Mouse (Mus musculus) intestine, postnatal 0 days (tissue): ENCODE measurements around the gene Dolk. TPM values are rescaled to one million over a fixed set of nuclear protein-coding genes. Genes with fewer than 3 reads are reported as not detected.
A peak's percentile ranks its signal among the peaks of the same experiment; 100 is the strongest.

ENCODE experiments used
- ATAC-seq: fragments of 200-750 bp; cut with Nextera tagmentation; 2 replicates; pipeline ENCODE4 v1.8.0; 2017; ENCODE audit warnings: mild to moderate bottlenecking, moderate TSS enrichment, moderate library complexity
- H3K27ac ChIP-seq: fragments of 300-500 bp; sonication (generic); 2 replicates; pipeline ENCODE4 v1.5.1; 2014; ENCODE audit warnings: mild to moderate bottlenecking, low read depth, low read length, moderate library complexity
- H3K27me3 ChIP-seq: fragments of 300-500 bp; sonication (generic); replicated peaks from 2 replicates; pipeline ENCODE4 v1.6.1; 2014; ENCODE audit warnings: low read length, mixed read lengths; ENCODE audit not compliant: control insufficient read depth, insufficient read depth
- H3K36me3 ChIP-seq: fragments of 300-500 bp; sonication (generic); 2 replicates; pipeline ENCODE4 v1.6.1; 2014; ENCODE audit warnings: mild to moderate bottlenecking, moderate library complexity; ENCODE audit not compliant: control insufficient read depth, insufficient read depth
- H3K4me1 ChIP-seq: fragments of 300-500 bp; sonication (generic); replicated peaks from 2 replicates; pipeline ENCODE4 v1.6.1; 2014; ENCODE audit warnings: antibody characterized with exemption, low read length, mixed read lengths; ENCODE audit not compliant: control insufficient read depth, insufficient read depth
- H3K4me2 ChIP-seq: fragments of 300-500 bp; sonication (generic); replicated peaks from 2 replicates; pipeline ENCODE4 v1.6.1; 2014; ENCODE audit warnings: low read depth, mild to moderate bottlenecking, moderate library complexity
- H3K4me3 ChIP-seq: fragments of 300-500 bp; sonication (generic); 2 replicates; pipeline ENCODE4 v1.5.1; 2014; ENCODE audit warnings: low read depth, low read length
- H3K9ac ChIP-seq: fragments of 300-500 bp; sonication (generic); 2 replicates; pipeline ENCODE4 v1.6.1; 2014; ENCODE audit warnings: mild to moderate bottlenecking, low read depth, low read length
- H3K9me3 ChIP-seq: fragments of 300-500 bp; sonication (generic); 2 replicates; pipeline ENCODE4 v1.6.1; 2016; ENCODE audit warnings: mixed run types; ENCODE audit not compliant: control insufficient read depth
- CTCF ChIP-seq: sonication (generic); IDR thresholded peaks from 2 replicates; pipeline ENCODE4 v1.5.1; 2016; ENCODE audit warnings: low read depth, mild to moderate bottlenecking, control low read depth, antibody characterized with exemption, moderate library complexity
- WGBS: fragments of 180-500 bp; shearing (Covaris S2); extraction: QIAGEN DNeasy Blood & Tissue Kit; methylation state at CpG from one replicate; pipeline ENCODE4 v1.1.7; 2014; 5-methylcytosine and 5-hydroxymethylcytosine counted together
- polyA plus RNA-seq: library from polyadenylated mRNA; unstranded; fragments of >200 nt; fragmentation: Nextera tagmentation; extraction: Ambion mirVana; gene quantifications from 2 replicates; pipeline ENCODE4 v1.2.1, GENCODE M21; 2015

Gene Dolk
- polyA plus RNA-seq, 1 experiment from 2014 or later, result 23.7 TPM

- 86% methylated on average over 3 of the region's 3 CpGs for WGBS
- no peak overlapping the region for H3K27ac ChIP-seq
- no peak overlapping the region for H3K4me2 ChIP-seq
- H3K4me3 ChIP-seq, result no peak overlapping the region
- H3K9me3 ChIP-seq, result no peaks in the 10 kb centered on the region
- peaks cover 12% of the 10 kb centered on the region; the same call in 1 of the 2 replicates for H3K4me1 ChIP-seq
- TF ChIP-seq CTCF, result no peak
- H3K36me3 ChIP-seq, result peaks cover 30% of the 10 kb centered on the region
- no peak for ATAC-seq
- H3K27me3 ChIP-seq, result no peaks in the 10 kb centered on the region
- H3K9ac ChIP-seq, result no peak overlapping the region
These were observed 37.0 kb downstream of the Dolk start for GRCm38 (mm10) chr2:30249182-30249581.

DNA sequence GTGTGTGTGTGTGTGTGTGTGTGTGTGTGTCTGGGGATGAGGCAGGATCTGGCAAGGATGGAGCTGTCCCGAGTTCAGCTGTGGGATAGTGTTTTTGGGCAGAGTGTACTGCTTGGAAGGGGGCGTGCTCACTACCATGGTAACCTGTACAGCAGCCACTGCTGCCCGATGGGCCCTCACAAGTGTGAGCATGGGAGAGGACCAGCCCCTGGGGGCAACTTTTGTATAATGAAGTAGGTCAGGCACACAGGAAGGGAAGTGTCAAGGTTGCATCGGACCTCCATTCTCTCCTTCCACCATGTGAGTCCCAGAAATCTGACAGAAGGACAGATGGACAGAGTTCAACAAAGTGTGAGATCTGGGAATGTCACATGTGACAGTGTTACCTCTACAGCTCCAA, 38.5 kb downstream of the Dolk start:
- 77% methylated on average over 4 of the region's 4 CpGs for WGBS
- H3K27me3 ChIP-seq, result no peaks in the 10 kb centered on the region
- no peak overlapping the region for H3K9ac ChIP-seq
- no peak overlapping the region for H3K4me3 ChIP-seq
- H3K4me1 ChIP-seq, result peaks cover 12% of the 10 kb centered on the region
- no peak overlapping the region for H3K27ac ChIP-seq
- peaks cover 40% of the 10 kb centered on the region for H3K36me3 ChIP-seq
- ATAC-seq, result no peak
- no peak overlapping the region for H3K4me2 ChIP-seq
- H3K9me3 ChIP-seq, result no peaks in the 10 kb centered on the region
- TF ChIP-seq CTCF, result no peak

GRCm38 (mm10) chr2:30247036-30247435, 39.1 kb downstream of the Dolk start:
- Histone ChIP-seq H3K9ac (no peak overlapping the region), H3K36me3 (peaks cover 46% of the 10 kb centered on the region), H3K4me1 (peaks cover 11% of the 10 kb centered on the region), H3K4me2 (no peak overlapping the region), H3K9me3 (no peaks in the 10 kb centered on the region), H3K4me3 (no peak overlapping the region), H3K27me3 (no peaks in the 10 kb centered on the region), H3K27ac (no peak overlapping the region)
- no peak for ATAC-seq
- TF ChIP-seq CTCF, result no peak
- 88% methylated on average over 5 of the region's 5 CpGs for WGBS

GRCm38 (mm10) chr2:30244595-30245178, 41.4 kb downstream of the Dolk start:
- Histone ChIP-seq H3K9ac (no peak overlapping the region), H3K27me3 (no peaks in the 10 kb centered on the region), H3K27ac (no peak overlapping the region), H3K4me1 (peaks cover 10% of the 10 kb centered on the region), H3K4me3 (no peak overlapping the region), H3K4me2 (no peak overlapping the region), H3K36me3 (peaks cover 56% of the 10 kb centered on the region), H3K9me3 (no peaks in the 10 kb centered on the region)
- ATAC-seq, result peak; percentile 3; the same call in 1 of the 2 replicates
- 39% methylated on average over 7 of the region's 7 CpGs for WGBS
- TF ChIP-seq CTCF, result no peak

DNA sequence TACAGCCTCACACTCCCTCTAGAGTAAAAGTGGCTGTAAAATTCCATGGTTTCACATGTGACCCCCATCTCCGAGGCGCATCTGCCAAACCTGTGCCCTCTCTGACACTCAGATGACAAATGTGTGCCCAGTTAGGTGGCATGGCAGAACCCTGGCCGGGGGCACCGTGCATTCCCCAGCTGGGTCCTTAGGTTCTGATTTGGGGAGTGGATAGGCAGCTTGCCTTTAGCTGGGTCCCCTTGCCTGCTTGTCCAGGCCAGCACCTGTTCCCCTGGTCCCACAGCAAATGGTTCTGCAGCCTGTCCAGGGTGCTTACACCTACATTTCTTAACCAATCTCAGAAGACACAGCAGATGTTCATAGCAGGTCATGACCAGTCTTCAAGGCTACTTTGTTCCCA, 42.7 kb downstream of the Dolk start:
- ATAC-seq, result no peak
- Histone ChIP-seq H3K27me3 (no peaks in the 10 kb centered on the region), H3K27ac (peak overlapping the region; percentile 68; the same call in 1 of the 2 replicates), H3K9me3 (no peaks in the 10 kb centered on the region), H3K4me2 (no peak overlapping the region), H3K4me3 (no peak overlapping the region), H3K36me3 (peaks cover 45% of the 10 kb centered on the region), H3K4me1 (peaks cover 10% of the 10 kb centered on the region), H3K9ac (no peak overlapping the region)
- no peak for TF ChIP-seq CTCF
- 91% methylated on average over 4 of the region's 4 CpGs for WGBS

GRCm38 (mm10) chr2:30242509-30242908, 43.6 kb downstream of the Dolk start:
- H3K27ac ChIP-seq, result peak overlapping the region; percentile 68
- peak; percentile 32 for ATAC-seq
- 46% methylated on average over 4 of the region's 4 CpGs for WGBS
- no peaks in the 10 kb centered on the region for H3K9me3 ChIP-seq
- no peak overlapping the region for H3K9ac ChIP-seq
- H3K4me2 ChIP-seq, result no peak overlapping the region
- H3K27me3 ChIP-seq, result no peaks in the 10 kb centered on the region
- peaks cover 10% of the 10 kb centered on the region for H3K4me1 ChIP-seq
- no peak for TF ChIP-seq CTCF
- no peak overlapping the region for H3K4me3 ChIP-seq
- H3K36me3 ChIP-seq, result peaks cover 40% of the 10 kb centered on the region
